Mouse (Mus musculus): ENCODE results near the gene Eepd1. TPM values are rescaled to one million over a fixed set of nuclear protein-coding genes. Genes with fewer than 3 reads are reported as not detected.

The Eepd1 gene
- polyA plus RNA-seq, 2 experiments: 2.3 to 4.4 TPM

GRCm38 (mm10) chr9:25552532-25552931 is 71.2 kb downstream of the Eepd1 start:
- no peak overlapping the region for H3K9ac ChIP-seq (replicated peaks)
- peaks cover 0 to 8% of the 10 kb centered on the region in 2 experiments; a peak in 1 of 4 replicates for H3K4me1 ChIP-seq (replicated peaks; ENCODE audit: control insufficient read depth in 2 of 2, insufficient read depth in 2 of 2, low read length in 1 of 2)
- no peaks in the 10 kb centered on the region for H3K36me3 ChIP-seq (replicated peaks; ENCODE audit: control insufficient read depth, insufficient read depth, low read depth)
- no peak overlapping the region for H3K4me2 ChIP-seq (ENCODE audit: low read depth)
- no peak for TF ChIP-seq EP300 (IDR thresholded peaks at IDR 0.05; ENCODE audit: low read depth)
- no peak for TF ChIP-seq CTCF (IDR thresholded peaks at IDR 0.05; ENCODE audit: low read depth)
- no peaks in the 10 kb centered on the region for H3K27me3 ChIP-seq (ENCODE audit: control insufficient read depth, insufficient read depth, low read length)
- 33% methylated on average over 2 of the region's 2 CpGs for WGBS (ENCODE audit: insufficient replicate concordance)
- H3K4me3 ChIP-seq (ENCODE audit: insufficient read depth in 1 of 2, low read depth in 2 of 2, low read length in 2 of 2): no peak overlapping the region
- H3K27ac ChIP-seq: no peak overlapping the region
- ATAC-seq (ENCODE audit: insufficient read depth) (no peak; the same call in 1 of the 2 replicates), DNase-seq (ENCODE audit: low read depth in 3 of 3, low spot score in 3 of 3) (peak in 2 of 3 experiments; percentile 6 to 7)
- no peaks in the 10 kb centered on the region for H3K9me3 ChIP-seq (ENCODE audit: control insufficient read depth, low read length)

- no peak for TF ChIP-seq EP300 (IDR thresholded peaks at IDR 0.05; ENCODE audit: low read depth)
- no peak for TF ChIP-seq CTCF (IDR thresholded peaks at IDR 0.05; ENCODE audit: low read depth)
- H3K36me3 ChIP-seq (replicated peaks; ENCODE audit: control insufficient read depth, insufficient read depth, low read depth): no peaks in the 10 kb centered on the region
- DNase-seq (ENCODE audit: low read depth in 3 of 3, low spot score in 3 of 3): no peak
- no peak overlapping the region for H3K27ac ChIP-seq
- no peak overlapping the region for H3K4me2 ChIP-seq (ENCODE audit: low read depth)
- no peak for ATAC-seq (ENCODE audit: insufficient read depth)
- no peak overlapping the region for H3K4me3 ChIP-seq (ENCODE audit: insufficient read depth in 1 of 2, low read depth in 2 of 2, low read length in 2 of 2)
- 55% methylated on average over 6 of the region's 6 CpGs for WGBS (ENCODE audit: insufficient replicate concordance)
- peaks cover 0 to 8% of the 10 kb centered on the region in 2 experiments; a peak in 1 of 4 replicates for H3K4me1 ChIP-seq (replicated peaks; ENCODE audit: control insufficient read depth in 2 of 2, insufficient read depth in 2 of 2, low read length in 1 of 2)
- no peaks in the 10 kb centered on the region for H3K27me3 ChIP-seq (ENCODE audit: control insufficient read depth, insufficient read depth, low read length)
- H3K9ac ChIP-seq (replicated peaks): no peak overlapping the region
- no peaks in the 10 kb centered on the region for H3K9me3 ChIP-seq (ENCODE audit: control insufficient read depth, low read length)
Observed at GRCm38 (mm10) chr9:25554246-25554803, 73.0 kb downstream of the Eepd1 start.

- no peaks in the 10 kb centered on the region for H3K36me3 ChIP-seq (replicated peaks; ENCODE audit: control insufficient read depth, insufficient read depth, low read depth)
- TF ChIP-seq EP300 (IDR thresholded peaks at IDR 0.05; ENCODE audit: low read depth): no peak
- no peak for TF ChIP-seq CTCF (IDR thresholded peaks at IDR 0.05; ENCODE audit: low read depth)
- no peak overlapping the region for H3K4me2 ChIP-seq (ENCODE audit: low read depth)
- no peaks in the 10 kb centered on the region for H3K9me3 ChIP-seq (ENCODE audit: control insufficient read depth, low read length)
- 54% methylated on average over 6 of the region's 6 CpGs for WGBS (ENCODE audit: insufficient replicate concordance)
- ATAC-seq (ENCODE audit: insufficient read depth): no peak
- DNase-seq (ENCODE audit: low read depth in 3 of 3, low spot score in 3 of 3): no peak
- no peak overlapping the region for H3K27ac ChIP-seq
- H3K9ac ChIP-seq (replicated peaks): no peak overlapping the region
- no peaks in the 10 kb centered on the region for H3K27me3 ChIP-seq (ENCODE audit: control insufficient read depth, insufficient read depth, low read length)
- H3K4me3 ChIP-seq (ENCODE audit: insufficient read depth in 1 of 2, low read depth in 2 of 2, low read length in 2 of 2): no peak overlapping the region
- peaks cover 0 to 5% of the 10 kb centered on the region in 2 experiments; a peak in 1 of 4 replicates for H3K4me1 ChIP-seq (replicated peaks; ENCODE audit: control insufficient read depth in 2 of 2, insufficient read depth in 2 of 2, low read length in 1 of 2)
Observed at GRCm38 (mm10) chr9:25555261-25555660, 73.9 kb downstream of the Eepd1 start.

GRCm38 (mm10) chr9:25556008-25556407 is 74.7 kb downstream of the Eepd1 start:
- TF ChIP-seq CTCF (IDR thresholded peaks at IDR 0.05; ENCODE audit: low read depth): no peak
- no peak for TF ChIP-seq EP300 (IDR thresholded peaks at IDR 0.05; ENCODE audit: low read depth)
- Histone ChIP-seq H3K9ac (replicated peaks) (no peak overlapping the region), H3K27ac (no peak overlapping the region), H3K4me1 (replicated peaks; ENCODE audit: control insufficient read depth in 2 of 2, insufficient read depth in 2 of 2, low read length in 1 of 2) (peaks cover 0 to 3% of the 10 kb centered on the region in 2 experiments; a peak in 1 of 4 replicates), H3K4me3 (ENCODE audit: insufficient read depth in 1 of 2, low read depth in 2 of 2, low read length in 2 of 2) (no peak overlapping the region), H3K36me3 (replicated peaks; ENCODE audit: control insufficient read depth, insufficient read depth, low read depth) (no peaks in the 10 kb centered on the region), H3K4me2 (ENCODE audit: low read depth) (no peak overlapping the region), H3K9me3 (ENCODE audit: control insufficient read depth, low read length) (no peaks in the 10 kb centered on the region), H3K27me3 (ENCODE audit: control insufficient read depth, insufficient read depth, low read length) (no peaks in the 10 kb centered on the region)
- DNase-seq (ENCODE audit: low read depth in 3 of 3, low spot score in 3 of 3): no peak
- 70% methylated on average over 3 of the region's 3 CpGs for WGBS (ENCODE audit: insufficient replicate concordance)
- no peak for ATAC-seq (ENCODE audit: insufficient read depth)

GRCm38 (mm10) chr9:25557378-25557777 is 76.0 kb downstream of the Eepd1 start:
- no peak overlapping the region for H3K4me2 ChIP-seq (ENCODE audit: low read depth)
- H3K9ac ChIP-seq (replicated peaks): no peak overlapping the region
- WGBS (ENCODE audit: insufficient replicate concordance): 65% methylated on average over 2 of the region's 2 CpGs
- no peaks in the 10 kb centered on the region for H3K27me3 ChIP-seq (ENCODE audit: control insufficient read depth, insufficient read depth, low read length)
- no peak overlapping the region for H3K4me3 ChIP-seq (ENCODE audit: insufficient read depth in 1 of 2, low read depth in 2 of 2, low read length in 2 of 2)
- TF ChIP-seq EP300 (IDR thresholded peaks at IDR 0.05; ENCODE audit: low read depth) (no peak), CTCF (IDR thresholded peaks at IDR 0.05; ENCODE audit: low read depth) (no peak)
- no peak for DNase-seq (ENCODE audit: low read depth in 3 of 3, low spot score in 3 of 3)
- H3K4me1 ChIP-seq (replicated peaks; ENCODE audit: control insufficient read depth in 2 of 2, insufficient read depth in 2 of 2, low read length in 1 of 2): peaks cover 0 to 3% of the 10 kb centered on the region in 2 experiments; a peak in 1 of 4 replicates
- H3K36me3 ChIP-seq (replicated peaks; ENCODE audit: control insufficient read depth, insufficient read depth, low read depth): no peaks in the 10 kb centered on the region
- ATAC-seq (ENCODE audit: insufficient read depth): no peak
- H3K27ac ChIP-seq: no peak overlapping the region
- no peaks in the 10 kb centered on the region for H3K9me3 ChIP-seq (ENCODE audit: control insufficient read depth, low read length)
